Mouse (Mus musculus) stomach, postnatal 0 days (tissue): ENCODE data around the gene Trrap. TPM values are rescaled to one million over a fixed set of nuclear protein-coding genes. Genes with fewer than 3 reads are reported as not detected.

ENCODE experiments used
- ATAC-seq: fragments of 200-750 bp; cut with Nextera tagmentation; 2 replicates; pipeline ENCODE4 v1.8.0; 2017; ENCODE audit not compliant: low FRiP score, low TSS enrichment
- DNase-seq: peaks from one replicate; pipeline ENCODE4 v3.0.0-alpha.2; 2016; ENCODE audit warnings: low spot score
- H3K27ac ChIP-seq: fragments of 300-500 bp; sonication (generic); replicated peaks from 2 replicates; pipeline ENCODE4 v1.5.1; 2014; ENCODE audit warnings: mild to moderate bottlenecking, control low read depth
- H3K27me3 ChIP-seq: fragments of 300-500 bp; sonication (generic); 2 replicates; pipeline ENCODE4 v1.6.1; 2014; ENCODE audit warnings: low read length; ENCODE audit not compliant: control insufficient read depth, insufficient read depth
- H3K36me3 ChIP-seq: fragments of 300-500 bp; sonication (generic); 2 replicates; pipeline ENCODE4 v1.6.1; 2014; ENCODE audit warnings: low read length, mixed read lengths; ENCODE audit not compliant: control insufficient read depth, insufficient read depth
- H3K4me1 ChIP-seq: fragments of 300-500 bp; sonication (generic); replicated peaks from 2 replicates; pipeline ENCODE4 v1.6.1; 2014; ENCODE audit warnings: antibody characterized with exemption; ENCODE audit not compliant: control insufficient read depth, insufficient read depth
- H3K4me2 ChIP-seq: fragments of 300-500 bp; sonication (generic); replicated peaks from 2 replicates; pipeline ENCODE4 v1.6.1; 2014; ENCODE audit warnings: low read depth, mild to moderate bottlenecking, control low read depth, moderate library complexity
- H3K4me3 ChIP-seq: fragments of 300-500 bp; sonication (generic); 2 replicates; pipeline ENCODE4 v1.5.1; 2014; ENCODE audit warnings: low read depth, low read length, control low read depth
- H3K9ac ChIP-seq: fragments of 300-500 bp; sonication (generic); 2 replicates; pipeline ENCODE4 v1.6.1; 2014; ENCODE audit warnings: mild to moderate bottlenecking, low read length, control low read depth, mixed read lengths
- H3K9me3 ChIP-seq: fragments of 300-500 bp; sonication (generic); 2 replicates; pipeline ENCODE4 v1.6.1; 2016; ENCODE audit warnings: low read length; ENCODE audit not compliant: control insufficient read depth
- CTCF ChIP-seq: IDR thresholded peaks from 2 replicates; pipeline ENCODE4 v1.5.1; 2016; ENCODE audit warnings: antibody characterized with exemption, low read depth, mild to moderate bottlenecking, moderate library complexity
- EP300 ChIP-seq: optimal IDR thresholded peaks from 2 replicates; pipeline ENCODE3; 2016; ENCODE audit warnings: antibody characterized with exemption
- WGBS: fragments of 180-500 bp; shearing (Covaris S2); extraction: QIAGEN DNeasy Blood & Tissue Kit; methylation state at CpG from one replicate; pipeline ENCODE4 v1.1.7; 2014; 5-methylcytosine and 5-hydroxymethylcytosine counted together
- polyA plus RNA-seq: library from polyadenylated mRNA; unstranded; fragments of >200 nt; fragmentation: Nextera tagmentation; extraction: Ambion mirVana; gene quantifications from 2 replicates; pipeline ENCODE4 v1.2.1, GENCODE M21; 2015

Gene Trrap
- polyA plus RNA-seq, 1 experiment from 2014 or later: 22.7 TPM

- peaks cover 4% of the 10 kb centered on the region; the same call in 1 of the 2 replicates for H3K4me1 ChIP-seq
- no peak overlapping the region for H3K4me3 ChIP-seq
- H3K27ac ChIP-seq: no peak overlapping the region
- H3K9ac ChIP-seq: no peak overlapping the region
- no peak for TF ChIP-seq CTCF
- H3K4me2 ChIP-seq: no peak overlapping the region
- ATAC-seq (no peak), DNase-seq (no peak)
- H3K36me3 ChIP-seq: no peaks in the 10 kb centered on the region
- H3K9me3 ChIP-seq: no peaks in the 10 kb centered on the region
- WGBS: 65% methylated on average over 11 of the region's 11 CpGs
- no peaks in the 10 kb centered on the region for H3K27me3 ChIP-seq
These were observed 886 bp upstream of the Trrap start for GRCm38 (mm10) chr5:144766646-144767045.

- Histone ChIP-seq H3K9me3 (no peaks in the 10 kb centered on the region), H3K4me3 (peak overlapping the region; percentile 62), H3K27me3 (no peaks in the 10 kb centered on the region), H3K36me3 (no peaks in the 10 kb centered on the region; the same call in 1 of the 2 replicates), H3K27ac (peak overlapping the region; percentile 92), H3K4me1 (peaks cover 4% of the 10 kb centered on the region; the same call in 1 of the 2 replicates), H3K4me2 (peak overlapping the region; percentile 74), H3K9ac (peak overlapping the region; percentile 87)
- DNase-seq (peak; percentile 90), ATAC-seq (peak; percentile 84)
- WGBS: under 1% methylated on average over 91 of the region's 92 CpGs
- TF ChIP-seq CTCF (peak; percentile 88), EP300 (no peak)
These were observed 644 bp downstream of the Trrap start for GRCm38 (mm10) chr5:144767911-144768841.

DNA sequence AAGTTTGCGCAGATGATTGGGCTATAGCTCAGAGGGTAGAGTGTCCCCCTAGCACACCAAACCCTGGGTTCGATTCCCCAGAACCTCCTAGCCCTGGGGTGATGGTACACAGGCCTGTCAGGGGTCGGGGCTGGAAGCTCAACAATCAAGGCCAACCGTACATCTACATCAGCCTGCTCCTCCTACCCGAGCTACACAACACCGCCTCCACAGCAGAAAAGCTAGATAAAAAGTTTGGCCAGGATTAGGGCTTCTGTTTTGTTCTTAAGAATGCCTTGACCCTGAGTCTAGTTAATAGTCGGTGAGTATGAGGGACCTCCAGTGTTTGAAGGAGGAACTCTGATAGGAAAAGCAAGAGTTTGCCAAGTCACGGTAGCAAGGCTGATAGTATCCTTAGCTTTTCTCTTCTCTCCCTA, 1.5 kb downstream of the Trrap start:
- Histone ChIP-seq H3K27ac (peak overlapping the region; percentile 92), H3K27me3 (no peaks in the 10 kb centered on the region), H3K9ac (peak overlapping the region; percentile 87), H3K36me3 (no peaks in the 10 kb centered on the region; the same call in 1 of the 2 replicates), H3K9me3 (no peaks in the 10 kb centered on the region), H3K4me3 (peak overlapping the region; percentile 62), H3K4me2 (peak overlapping the region; percentile 74), H3K4me1 (peaks cover 4% of the 10 kb centered on the region; the same call in 1 of the 2 replicates)
- ATAC-seq (peak; percentile 41), DNase-seq (no peak)
- 12% methylated on average over 8 of the region's 8 CpGs for WGBS
- TF ChIP-seq CTCF: no peak
- no peak for TF ChIP-seq EP300

DNA sequence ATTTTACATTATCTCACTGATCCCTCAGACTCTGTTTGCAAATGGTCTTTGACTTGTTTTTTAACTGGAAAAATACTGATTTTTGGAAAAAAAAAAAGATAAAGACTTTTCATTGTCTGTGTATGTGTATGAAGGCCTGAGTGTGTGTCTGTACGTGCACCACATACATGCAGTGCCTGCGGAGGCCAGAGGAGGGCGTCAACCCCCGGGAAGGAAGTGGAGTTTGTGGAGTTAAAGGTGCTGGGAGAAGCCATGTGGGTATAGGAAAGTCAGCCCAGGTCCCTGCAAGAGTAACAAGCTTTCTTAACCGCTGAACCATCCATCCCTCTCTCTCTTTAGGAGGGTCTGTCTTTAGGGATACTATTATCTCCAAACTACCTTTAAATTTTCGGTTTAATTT, 5.7 kb downstream of the Trrap start:
- Histone ChIP-seq H3K9me3 (no peaks in the 10 kb centered on the region), H3K27ac (no peak overlapping the region), H3K4me2 (no peak overlapping the region), H3K36me3 (peaks cover 13% of the 10 kb centered on the region), H3K27me3 (no peaks in the 10 kb centered on the region), H3K9ac (no peak overlapping the region), H3K4me3 (no peak overlapping the region), H3K4me1 (peaks cover 4% of the 10 kb centered on the region; the same call in 1 of the 2 replicates)
- TF ChIP-seq CTCF (0 out of 2 replicates have a peak, but pooled peaks have one; percentile 21), EP300 (no peak)
- 89% methylated on average over 6 of the region's 6 CpGs for WGBS
- ATAC-seq (no peak), DNase-seq (no peak)

GRCm38 (mm10) chr5:144780654-144781053, 13.1 kb downstream of the Trrap start:
- H3K9me3 ChIP-seq: no peaks in the 10 kb centered on the region
- H3K27me3 ChIP-seq: no peaks in the 10 kb centered on the region
- TF ChIP-seq EP300 (no peak), CTCF (no peak)
- H3K4me2 ChIP-seq: no peak overlapping the region
- H3K27ac ChIP-seq: no peak overlapping the region
- 78% methylated on average over 8 of the region's 8 CpGs for WGBS
- no peak for DNase-seq
- H3K4me1 ChIP-seq: no peaks in the 10 kb centered on the region
- ATAC-seq: no peak
- no peak overlapping the region for H3K9ac ChIP-seq
- H3K36me3 ChIP-seq: peaks cover 46% of the 10 kb centered on the region
- H3K4me3 ChIP-seq: no peak overlapping the region

- no peaks in the 10 kb centered on the region for H3K4me1 ChIP-seq
- ATAC-seq (no peak), DNase-seq (no peak)
- H3K4me3 ChIP-seq: no peak overlapping the region
- H3K9ac ChIP-seq: no peak overlapping the region
- TF ChIP-seq CTCF (no peak), EP300 (no peak)
- 99% methylated on average over 18 of the region's 18 CpGs for WGBS
- H3K36me3 ChIP-seq: peaks cover 47% of the 10 kb centered on the region
- H3K9me3 ChIP-seq: no peaks in the 10 kb centered on the region
- H3K27ac ChIP-seq: no peak overlapping the region
- no peaks in the 10 kb centered on the region for H3K27me3 ChIP-seq
- H3K4me2 ChIP-seq: no peak overlapping the region
These were observed 18.9 kb downstream of the Trrap start for GRCm38 (mm10) chr5:144786464-144786863.
